In genomic region chr6:122427456-122427855, GRCm38 (mm10) we compare ENCODE assay signal across 15 mouse cellular contexts.
"Had no signal": no experiment of that assay in that cellular context is flagged by ENCODE, and none has a peak within 500 bp of the region (broad histone marks: within the 10 kb centered on the region; RNA-seq: fewer than 3 reads in every experiment).

No protein-coding gene starts in this region.

- H3K4me1 ChIP-seq: neural tube, embryonic 15.5 days; stomach, embryonic 15.5 days had no signal

- H3K4me3 ChIP-seq: neural tube, embryonic 15.5 days; stomach, embryonic 15.5 days had no signal

- H3K4me2 ChIP-seq: neural tube, embryonic 15.5 days; stomach, embryonic 15.5 days had no signal

- H3K36me3 ChIP-seq: neural tube, embryonic 15.5 days; stomach, embryonic 15.5 days had no signal

- H3K9me3 ChIP-seq: neural tube, embryonic 15.5 days; stomach, embryonic 15.5 days had no signal

- H3K27ac ChIP-seq: neural tube, embryonic 15.5 days; stomach, embryonic 15.5 days; stomach, postnatal 0 days had no signal

- H3K9ac ChIP-seq: neural tube, embryonic 15.5 days; stomach, embryonic 15.5 days had no signal

- DNase-seq: retina, postnatal 1 day; right cerebral cortex, adult 18-20 months; right cerebral cortex, postnatal 14 days; right cerebral cortex, postnatal 25 days; right cerebral cortex, postnatal 4 days; spleen, adult 18-20 months; thymus, adult 18-20 months; thymus, adult 2 months; thymus, postnatal 14 days; thymus, postnatal 25 days; thymus, postnatal 36 days; thymus, postnatal 4 days had no signal

- H3K27me3 ChIP-seq: neural tube, embryonic 15.5 days; stomach, embryonic 15.5 days had no signal
